ENCODE assay signal across 8 mouse cellular contexts in genomic region chr12:77238531-77239389, GRCm38 (mm10). TPM values are rescaled to one million over a fixed set of nuclear protein-coding genes. Genes with fewer than 3 reads are reported as not detected.
A peak's percentile ranks its signal among the peaks of the same experiment; 100 is the strongest.
DNase-seq lines count a peak whose midpoint lies in the region; ATAC-seq and TF ChIP-seq lines count a peak whose summit lies in the region.

No protein-coding gene starts in this region.

- peak; percentile 41 for TF ChIP-seq CTCF in left cerebral cortex, adult 2 months (IDR thresholded peaks at IDR 0.05)

- H3K79me2 ChIP-seq in macrophage (ENCODE audit: inconsistent target) = peaks cover 27% of the 10 kb centered on the region; the same call in 1 of the 2 replicates

- 1% methylated on average over 102 of the region's 120 CpGs for WGBS in macrophage (ENCODE audit: missing documents)

- H3K4me3 ChIP-seq in left cerebral cortex, adult 2 months = peak overlapping the region; percentile 99
- H3K4me3 ChIP-seq in macrophage (ENCODE audit: inconsistent target) = peak overlapping the region; percentile 56

- intact Hi-C loops in left cerebral cortex, adult 2 months (cut with DNase I) = loop anchor here (1.0 to 10.0 kb wide), 7 partner anchors 140 to 989 kb away; partner anchors contain the start of gene Gphn

- peak overlapping the region; percentile 99 for H3K27ac ChIP-seq in left cerebral cortex, adult 2 months
- no peak overlapping the region for H3K27ac ChIP-seq in macrophage

- no peaks in the 10 kb centered on the region for H3K36me3 ChIP-seq in macrophage (ENCODE audit: inconsistent target)

- ATAC-seq in activated CD4-positive, CD25-positive, alpha-beta regulatory T cell, adult 4 months = peak; percentile 68
- peak; percentile 63 for ATAC-seq in common myeloid progenitor, adult 5-6 weeks (replicated peaks; ENCODE audit: low read depth, poor library complexity, severe bottlenecking)

- DNase-seq in gastrocnemius, adult 8-10 months (ENCODE audit: low spot score in 2 of 2) = peak; percentile 87 to 92
- DNase-seq in hindlimb bud, embryonic 11.5 days (ENCODE audit: extremely low spot score, low read depth, low spot score) = peak; percentile 73
- DNase-seq in left cerebral cortex, adult 2 months (ENCODE audit: extremely low spot score in 1 of 2, low spot score in 2 of 2) = peak; percentile 89 to 93
- peak; percentile 76 for DNase-seq in retina, postnatal 7 days (ENCODE audit: low read depth, low spot score)
- DNase-seq in urinary bladder, adult 18-20 months (ENCODE audit: low spot score in 2 of 2) = peak; percentile 80 to 83

RNA-seq across cellular contexts. Expression of gene Fut8, which starts 0.8 kb away (rescaled TPM):
- polyA plus RNA-seq in activated CD4-positive, CD25-positive, alpha-beta regulatory T cell, adult 4 months (2017; shearing (Covaris generic)) = 10 to 100 TPM; 16.1 to 17.9 TPM
- total RNA-seq in common myeloid progenitor, adult 5-6 weeks (2017) = 188 and 193 TPM in 2 replicates
- 10 to 100 TPM; 16.9 to 22.7 (median 18.7) TPM for total RNA-seq in gastrocnemius, adult 8-10 months (2022)
- 10 to 100 TPM; 60.6 to 61.7 TPM for total RNA-seq in left cerebral cortex, adult 2 months (2021)
- total RNA-seq in macrophage (2018; cell fraction: chromatin; rRNA removed) = 100 to 1,000 TPM in 2 of 26 experiments, 10 to 100 TPM in 24; 29.7 to 145 (median 56.4) TPM
- 10 to 100 TPM; 21.3 to 39.9 (median 28.7) TPM for total RNA-seq in macrophage (2018; cell fraction: cytosol; rRNA removed)
- total RNA-seq in macrophage (2018; cell fraction: nucleus; rRNA removed) = 100 to 1,000 TPM in 1 of 26 experiments, 10 to 100 TPM in 25; 32.8 to 106 (median 48.6) TPM
- 19.2 to 29.5 TPM (median 21.0 TPM) in 3 replicates for polyA plus RNA-seq in macrophage (2018)
